Mouse (Mus musculus) gastrocnemius, postnatal 25 days (tissue): ENCODE data around the gene Flywch2. TPM values are rescaled to one million over a fixed set of nuclear protein-coding genes. Genes with fewer than 3 reads are reported as not detected.

Experiments used
- DNase-seq: peaks from one replicate; pipeline ENCODE4 v3.0.0; 2022
- long read RNA-seq, 2 experiments: library from polyadenylated mRNA; stranded (forward); transcript quantifications; one replicate each; pipeline ENCODE4 v2.0.0; 2021
- total RNA-seq, 2 experiments: library from RNA; stranded (reverse); gene quantifications; 1 replicate in 1 of 2; 2 replicates in 1 of 2; pipeline ENCODE4 v1.2.3; 2021

Gene Flywch2
- total RNA-seq: under 1 TPM; 0.56 to 0.83 TPM
- long read RNA-seq, experiment 1, partial matches to known transcripts: 0 of 5 reads
- long read RNA-seq, experiment 1, other reads (novel, unspliced or antisense): 2 of 5 reads
- long read RNA-seq, experiment 2, partial matches to known transcripts: 0 of 2 reads
- long read RNA-seq, experiment 2, other reads (novel, unspliced or antisense): 0 of 2 reads

DNA sequence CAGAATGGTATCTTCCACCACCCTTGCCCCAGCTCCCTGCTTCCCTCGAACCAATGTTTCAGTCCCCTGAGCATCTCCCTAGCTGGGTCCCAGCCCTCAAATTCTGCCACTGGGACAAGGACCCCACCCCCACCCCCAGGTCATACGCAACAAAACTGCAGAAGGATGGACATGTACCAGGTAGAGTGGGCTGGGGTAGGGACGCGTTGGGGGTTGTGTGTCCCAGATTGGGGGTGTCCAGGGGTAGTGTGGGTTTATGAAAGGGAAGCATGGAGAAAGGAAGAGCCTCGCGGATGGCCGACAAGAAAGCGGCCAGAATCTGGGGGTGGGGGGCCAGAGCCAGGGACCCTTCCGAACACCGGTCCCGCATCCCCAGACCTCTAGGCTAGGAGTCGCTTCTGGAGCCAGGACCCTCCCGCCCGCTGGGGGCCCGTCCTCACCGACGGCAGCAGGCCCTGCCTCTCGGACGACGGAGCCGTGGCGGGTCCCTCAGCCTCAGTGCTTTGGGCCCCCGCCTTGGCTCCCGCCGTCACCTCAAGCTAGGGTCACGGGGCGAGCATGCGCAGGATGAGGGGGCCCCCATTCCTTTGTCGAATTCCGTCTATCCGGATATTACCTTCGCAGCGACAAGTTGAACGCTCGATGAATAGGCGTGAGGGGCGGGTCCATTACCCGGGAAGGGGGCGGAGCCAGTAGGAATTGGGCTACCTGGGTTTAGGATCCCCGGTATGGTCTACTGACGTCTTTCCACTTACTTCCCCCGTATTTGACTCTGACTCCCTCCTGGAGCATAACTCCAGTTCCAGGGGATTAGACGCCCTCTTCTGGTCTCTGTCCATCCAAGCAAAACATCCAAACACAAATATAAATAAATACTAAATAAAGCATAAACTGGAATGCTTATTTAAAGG lies at the start of gene Flywch2:
Gene Flywch2 (minus strand): TSS at position 521 of the 911 bp plus-strand sequence.
- peak; percentile 40 for DNase-seq

DNA sequence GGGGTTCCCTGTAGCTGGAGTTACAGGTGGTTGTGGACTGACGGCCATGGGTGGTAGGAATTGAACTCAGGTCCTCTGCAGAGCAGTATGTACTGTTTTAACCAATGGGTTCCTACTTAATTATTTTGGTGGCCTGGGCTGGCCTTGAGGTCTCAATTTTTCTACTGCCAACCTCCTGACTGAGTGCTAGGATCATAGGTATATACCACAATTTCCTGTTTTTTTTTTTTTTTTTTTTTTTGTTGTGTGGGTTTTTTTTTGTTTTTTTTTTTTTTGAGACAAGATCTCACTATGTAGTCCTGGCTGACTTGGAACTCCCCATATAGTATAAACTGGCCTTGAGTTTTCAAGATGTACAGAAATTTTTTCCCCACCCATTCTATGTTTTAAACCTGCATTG lies 45.3 kb upstream of the Flywch2 start:
- no peak for DNase-seq

DNA sequence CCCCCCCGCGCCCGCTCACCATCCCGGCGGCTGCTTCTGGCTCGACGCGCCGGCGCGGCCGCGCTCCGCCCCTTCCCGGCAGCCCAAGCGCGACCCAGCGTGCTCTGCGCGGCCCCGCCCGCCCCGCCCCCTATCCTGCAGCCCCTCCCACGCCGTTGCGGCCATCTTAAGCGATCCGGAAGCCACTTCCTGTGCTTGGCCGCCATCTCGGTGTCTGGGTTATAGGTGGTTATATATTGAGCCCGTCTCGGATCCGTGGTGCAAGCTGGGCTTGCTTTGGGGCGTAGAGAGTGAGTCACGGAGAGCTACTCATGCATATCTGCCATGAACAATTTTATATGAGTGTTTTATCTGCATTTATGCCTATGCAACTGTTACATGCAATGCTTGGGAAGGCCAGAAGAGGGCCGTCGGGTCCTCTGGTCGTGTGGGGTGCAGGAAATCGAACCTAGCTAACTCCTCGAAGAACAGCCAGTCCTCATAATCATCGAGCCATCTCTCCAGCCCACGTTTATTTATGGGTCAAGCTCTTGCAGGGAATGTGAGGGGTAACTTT lies 43.3 kb upstream of the Flywch2 start, which contains the start of gene Elob:
Gene Elob (minus strand): TSS at position 73 of the 556 bp plus-strand sequence.
- peak; percentile 88 for DNase-seq

DNA sequence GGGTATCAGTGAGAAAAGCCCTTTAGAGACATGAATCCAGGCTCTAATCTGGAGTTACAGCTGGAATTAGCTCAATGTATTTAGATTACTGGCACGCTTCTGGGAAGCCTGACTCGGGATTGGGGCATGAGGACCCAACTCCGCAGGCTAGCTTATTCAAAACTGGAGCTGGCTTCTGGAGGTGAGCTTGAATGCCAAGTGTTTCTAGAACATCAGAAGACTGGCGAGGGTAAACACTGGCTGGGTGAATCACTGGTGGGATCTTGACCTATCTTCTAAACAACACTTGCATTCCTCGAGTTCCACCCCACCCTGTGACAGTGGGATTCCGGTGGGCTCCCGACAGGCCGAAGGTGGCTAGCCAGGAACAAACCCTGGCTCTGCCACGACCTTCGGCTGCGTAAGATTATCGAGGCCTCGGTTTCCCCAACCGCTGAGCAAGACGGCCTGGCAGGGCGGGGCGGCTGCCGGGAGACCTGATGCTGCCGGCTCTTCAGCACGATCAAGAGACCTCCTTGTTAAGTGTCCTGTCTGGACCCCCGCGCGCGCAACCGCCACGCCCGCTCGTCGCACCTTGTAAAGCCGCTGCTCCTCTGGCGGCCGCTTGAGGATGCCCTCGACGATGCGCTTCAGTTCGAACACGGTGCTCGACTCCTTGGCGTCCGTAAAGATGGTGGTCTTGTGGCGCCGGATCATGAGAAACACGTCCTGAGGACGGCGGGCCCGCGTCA lies 42.6 kb upstream of the Flywch2 start:
- peak; percentile 46 for DNase-seq

DNA sequence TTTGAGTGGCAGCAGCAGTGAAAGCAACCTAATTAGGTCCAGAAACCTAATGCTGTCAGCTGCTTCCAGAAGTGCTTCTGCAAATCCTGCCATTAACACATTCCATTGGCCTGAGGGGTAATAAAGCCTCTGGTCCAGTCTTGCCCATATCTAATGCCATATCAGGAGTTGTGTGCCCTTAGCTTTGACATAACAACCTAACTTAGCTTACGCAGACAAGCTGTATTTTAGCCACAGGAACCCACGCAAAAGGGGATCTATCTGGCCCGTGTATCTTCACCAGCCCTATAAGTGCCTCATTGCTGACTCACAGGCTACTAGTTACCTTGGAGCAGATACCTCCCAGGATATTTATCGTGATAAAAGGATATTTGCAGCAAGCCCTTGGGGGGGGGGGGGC lies 39.7 kb upstream of the Flywch2 start:
- no peak for DNase-seq

DNA sequence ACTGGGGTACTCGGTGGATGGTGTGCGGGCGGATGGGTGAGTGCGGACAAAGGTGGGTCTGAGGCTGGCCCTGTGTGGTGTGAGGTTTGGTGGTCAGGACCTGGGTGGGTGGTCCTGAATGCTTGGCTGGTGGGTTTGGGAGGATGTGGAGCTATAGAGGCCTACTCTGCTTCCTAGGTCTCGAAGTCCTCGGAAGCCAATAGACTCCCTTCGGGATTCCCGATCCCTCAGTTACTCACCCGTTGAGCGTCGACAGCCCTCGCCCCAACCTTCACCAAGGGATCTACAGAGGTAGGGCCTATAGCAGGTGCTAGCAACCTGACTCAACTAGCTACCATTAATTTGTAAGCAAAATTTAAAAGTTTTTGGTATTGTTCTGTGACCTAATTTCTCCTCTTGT lies 37.7 kb upstream of the Flywch2 start:
- DNase-seq: no peak

DNA sequence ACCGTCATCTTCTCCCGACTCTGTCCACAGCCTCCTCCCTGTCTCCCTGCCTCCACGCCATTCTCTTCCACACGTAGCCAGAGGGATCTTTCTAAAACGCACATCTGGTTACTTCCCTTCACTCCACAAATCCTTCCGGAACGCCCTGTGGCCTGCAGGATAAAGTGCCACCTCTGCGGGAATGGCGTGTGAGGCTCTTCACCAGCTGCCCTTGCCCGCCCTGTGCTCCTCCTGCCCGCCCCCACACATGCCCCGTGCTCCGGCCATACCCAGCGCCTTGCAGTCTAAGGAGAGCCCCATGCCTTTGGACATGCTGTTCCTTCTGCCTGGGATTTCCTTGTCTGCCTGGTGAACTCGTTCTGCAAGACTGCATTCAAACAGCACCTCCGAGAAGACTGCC lies 37.1 kb upstream of the Flywch2 start:
- no peak for DNase-seq

DNA sequence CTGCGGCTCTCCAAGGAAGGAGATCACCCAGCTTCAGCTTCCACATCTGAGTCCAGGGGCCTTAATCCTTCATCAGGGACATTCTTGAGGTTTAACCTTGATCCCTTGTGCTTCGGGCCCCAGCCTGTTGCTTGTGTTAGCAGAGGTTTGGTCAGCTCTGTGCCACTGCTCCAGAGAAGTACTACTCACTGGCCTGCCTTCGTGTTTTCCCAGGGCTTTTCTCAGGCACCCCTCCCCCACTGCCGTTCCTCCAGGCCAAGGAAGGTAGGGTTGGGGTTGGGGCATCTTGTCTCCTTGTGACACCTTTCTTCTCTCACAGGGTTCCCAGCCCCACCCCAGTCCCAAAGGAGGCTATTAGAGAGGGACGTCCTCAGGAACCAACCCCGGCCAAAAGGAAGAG lies 36.2 kb upstream of the Flywch2 start:
- no peak for DNase-seq

DNA sequence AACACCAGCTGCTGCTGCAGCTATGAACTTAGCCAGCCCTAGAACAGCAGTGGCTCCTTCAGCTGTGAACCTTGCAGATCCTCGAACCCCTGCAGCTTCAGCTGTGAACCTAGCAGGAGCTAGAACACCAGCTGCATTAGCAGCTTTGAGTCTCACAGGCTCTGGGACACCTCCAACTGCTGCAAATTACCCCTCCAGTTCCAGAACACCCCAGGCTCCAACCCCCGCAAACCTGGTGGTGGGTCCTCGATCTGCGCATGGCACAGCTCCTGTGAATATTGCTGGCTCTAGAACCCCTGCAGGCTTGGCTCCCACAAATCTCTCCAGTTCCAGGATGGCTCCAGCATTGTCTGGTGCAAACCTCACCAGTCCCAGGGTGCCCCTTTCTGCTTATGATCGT lies 34.9 kb upstream of the Flywch2 start:
- DNase-seq: no peak

DNA sequence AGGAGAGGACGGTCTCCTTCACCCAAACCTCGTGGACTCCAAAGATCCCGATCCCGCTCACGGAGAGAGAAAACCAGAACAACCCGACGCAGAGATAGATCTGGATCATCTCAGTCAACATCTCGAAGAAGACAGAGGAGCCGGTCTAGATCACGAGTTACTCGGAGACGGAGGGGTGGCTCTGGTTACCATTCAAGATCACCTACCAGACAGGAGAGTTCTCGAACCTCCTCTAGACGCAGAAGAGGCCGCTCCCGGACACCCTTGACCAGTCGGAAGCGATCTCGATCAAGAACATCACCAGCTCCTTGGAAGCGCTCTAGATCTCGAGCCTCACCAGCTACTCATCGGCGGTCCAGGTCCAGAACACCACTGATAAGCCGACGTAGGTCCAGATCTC lies 33.4 kb upstream of the Flywch2 start:
- no peak for DNase-seq

DNA sequence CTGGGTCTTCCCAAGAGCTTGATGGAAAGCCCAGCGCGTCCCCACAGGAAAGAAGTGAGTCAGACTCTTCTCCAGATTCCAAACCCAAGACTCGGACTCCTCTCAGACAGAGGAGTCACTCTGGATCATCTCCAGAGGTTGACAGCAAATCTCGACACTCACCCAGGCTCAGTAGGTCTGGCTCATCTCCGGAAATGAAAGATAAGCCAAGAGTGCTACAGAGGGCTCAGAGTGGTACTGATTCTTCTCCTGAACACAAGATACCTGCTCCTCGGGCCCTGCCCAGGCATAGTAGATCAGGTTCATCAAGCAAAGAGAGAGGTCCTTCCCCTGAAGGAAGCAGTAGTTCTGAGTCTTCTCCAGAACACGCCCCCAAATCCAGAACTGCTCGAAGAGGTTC lies 32.7 kb upstream of the Flywch2 start:
- DNase-seq: no peak

DNA sequence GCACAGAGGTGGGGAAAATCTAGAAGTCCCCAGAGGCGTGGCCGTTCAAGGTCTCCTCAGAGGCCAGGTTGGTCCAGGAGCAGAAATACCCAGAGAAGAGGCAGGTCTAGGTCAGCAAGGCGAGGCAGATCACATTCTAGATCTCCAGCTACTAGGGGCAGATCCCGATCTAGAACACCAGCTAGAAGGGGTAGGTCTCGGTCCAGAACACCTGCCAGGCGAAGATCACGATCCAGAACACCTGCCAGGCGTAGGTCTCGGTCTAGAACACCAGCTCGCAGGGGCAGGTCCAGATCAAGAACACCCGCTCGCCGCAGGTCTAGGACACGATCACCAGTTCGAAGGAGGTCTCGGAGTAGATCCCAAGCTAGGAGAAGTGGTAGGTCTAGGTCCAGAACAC lies 29.8 kb upstream of the Flywch2 start:
- DNase-seq: no peak

DNA sequence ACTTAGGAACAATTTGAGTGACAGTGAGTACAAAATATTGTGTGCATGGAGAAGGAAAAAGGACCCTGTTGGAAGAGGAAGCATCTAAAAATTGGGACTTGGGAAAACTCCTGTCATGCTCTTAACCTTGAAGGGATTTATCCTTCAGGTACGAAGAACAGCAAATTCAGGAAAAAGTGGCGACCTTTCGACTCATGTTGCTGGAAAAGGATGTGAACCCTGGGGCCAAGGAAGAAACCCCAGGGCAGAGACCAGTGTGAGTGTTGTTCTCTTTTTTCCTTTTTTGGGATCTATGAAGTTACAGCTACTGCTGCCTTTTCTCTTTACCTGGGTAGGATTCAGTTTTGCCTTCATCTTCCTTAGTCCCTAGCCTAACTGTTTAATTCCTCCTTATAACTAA lies 22.0 kb upstream of the Flywch2 start:
- DNase-seq: no peak

DNA sequence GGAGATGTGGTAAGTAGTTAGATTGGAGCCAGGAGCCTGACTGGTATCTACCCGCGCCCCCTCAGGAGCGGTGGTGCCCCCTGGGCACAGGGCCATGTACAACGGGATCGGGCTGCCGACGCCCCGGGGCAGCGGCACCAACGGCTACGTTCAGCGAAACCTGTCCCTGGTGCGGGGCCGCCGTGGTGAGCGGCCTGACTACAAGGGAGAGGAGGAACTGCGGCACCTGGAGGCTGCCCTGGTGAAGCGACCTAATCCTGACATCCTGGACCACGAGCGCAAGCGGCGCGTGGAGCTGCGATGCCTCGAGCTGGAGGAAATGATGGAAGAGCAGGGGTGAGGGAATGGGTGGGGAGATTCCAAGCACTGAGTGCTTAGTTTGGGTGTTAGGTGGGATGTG lies 21.0 kb upstream of the Flywch2 start:
- no peak for DNase-seq

DNA sequence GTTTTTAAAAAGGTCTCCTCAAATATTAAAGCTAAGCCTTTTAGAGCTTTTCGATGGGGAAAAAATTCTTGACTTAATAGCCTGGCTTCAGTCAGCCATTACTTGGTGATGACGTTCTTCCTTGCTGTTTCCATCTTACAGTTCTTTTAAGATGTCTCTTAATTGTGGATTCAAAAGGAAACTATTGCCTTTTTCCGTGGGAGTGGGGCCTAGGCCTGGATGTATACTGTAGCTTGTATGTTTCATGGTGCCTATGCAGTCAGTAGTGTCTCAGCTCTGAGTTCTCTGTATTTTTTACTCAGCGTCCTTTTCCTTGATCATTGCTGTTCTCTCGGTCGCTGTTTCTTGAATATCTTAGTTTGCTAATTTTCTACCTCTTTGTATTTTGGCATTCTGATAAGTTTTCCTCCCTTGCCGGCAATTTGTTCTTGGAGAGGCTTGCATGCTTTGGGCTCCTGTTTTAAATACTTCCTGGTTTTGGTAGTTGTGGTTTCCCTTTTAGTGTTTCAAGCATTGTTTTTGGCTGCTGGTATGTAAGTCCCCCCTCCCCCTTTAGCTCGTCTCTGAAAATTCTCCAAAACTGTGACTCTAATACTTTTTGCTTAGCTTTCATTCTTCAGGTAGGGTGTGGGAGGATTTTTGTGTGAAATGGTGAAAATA lies 18.7 kb upstream of the Flywch2 start:
- no peak for DNase-seq

DNA sequence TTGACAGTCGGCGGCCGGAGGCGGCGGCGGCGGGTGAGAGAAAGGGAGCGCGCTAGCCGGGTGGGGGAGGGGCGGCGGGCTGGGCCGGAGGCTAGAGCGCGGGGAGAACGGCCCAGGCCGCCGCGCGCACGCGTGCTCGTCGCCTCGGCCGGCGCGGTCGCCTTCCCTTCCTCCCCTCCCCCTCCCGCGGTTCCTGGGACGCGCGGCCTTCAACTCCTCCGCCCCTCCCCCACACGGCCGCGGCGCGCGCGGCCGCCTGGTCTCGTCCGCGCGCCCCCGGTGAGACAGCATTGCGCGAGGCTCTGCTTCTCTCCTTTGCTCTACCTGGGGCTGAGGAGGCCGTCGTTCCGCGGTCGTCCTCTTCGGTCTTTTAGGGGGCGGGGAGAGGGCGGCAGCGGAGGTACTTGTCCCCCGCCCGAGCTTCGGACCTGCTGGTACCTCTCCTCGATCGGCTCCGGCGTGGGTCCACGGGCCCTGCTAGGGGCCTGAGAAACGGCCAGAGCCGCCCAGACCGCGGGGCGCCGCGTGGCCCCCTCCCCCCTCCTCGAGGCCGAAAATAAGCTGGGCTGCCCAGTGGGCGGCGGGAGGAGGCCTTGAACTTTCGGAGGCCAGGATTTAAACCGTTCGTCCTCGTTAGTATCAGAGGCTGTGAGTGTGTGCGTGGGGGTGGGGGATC lies 17.6 kb upstream of the Flywch2 start:
- peak; percentile 56 for DNase-seq

DNA sequence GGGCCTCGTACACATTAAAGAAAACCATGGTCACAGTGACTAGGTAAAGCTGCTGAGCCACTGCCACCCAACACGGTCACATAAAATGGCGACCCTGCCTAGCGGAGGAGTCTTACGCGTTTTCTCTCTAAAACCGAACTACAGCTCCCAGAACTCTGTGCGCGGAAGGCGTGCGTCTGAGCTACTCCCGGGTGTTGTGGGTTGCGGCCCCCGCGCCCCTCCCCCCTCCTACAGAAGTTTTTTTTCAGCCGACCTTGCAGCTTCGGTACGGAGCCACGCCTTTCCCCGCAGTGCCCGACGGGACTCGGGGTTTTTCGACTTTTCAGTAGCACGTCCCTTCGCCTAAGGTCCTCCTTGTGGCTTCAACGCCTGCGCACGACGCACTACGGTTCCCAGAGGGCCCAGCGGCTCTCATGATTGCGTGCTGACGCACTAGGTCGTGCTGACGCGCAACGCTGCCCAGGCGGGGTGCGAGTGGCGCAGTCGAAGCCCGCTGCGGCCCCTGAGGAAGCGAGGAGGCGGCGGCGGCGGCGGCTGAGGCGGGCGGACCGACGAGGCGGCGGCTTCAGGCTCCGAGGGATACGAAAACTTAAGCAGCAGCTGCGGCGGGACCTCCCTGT lies 17.0 kb upstream of the Flywch2 start:
- DNase-seq: peak; percentile 99

DNA sequence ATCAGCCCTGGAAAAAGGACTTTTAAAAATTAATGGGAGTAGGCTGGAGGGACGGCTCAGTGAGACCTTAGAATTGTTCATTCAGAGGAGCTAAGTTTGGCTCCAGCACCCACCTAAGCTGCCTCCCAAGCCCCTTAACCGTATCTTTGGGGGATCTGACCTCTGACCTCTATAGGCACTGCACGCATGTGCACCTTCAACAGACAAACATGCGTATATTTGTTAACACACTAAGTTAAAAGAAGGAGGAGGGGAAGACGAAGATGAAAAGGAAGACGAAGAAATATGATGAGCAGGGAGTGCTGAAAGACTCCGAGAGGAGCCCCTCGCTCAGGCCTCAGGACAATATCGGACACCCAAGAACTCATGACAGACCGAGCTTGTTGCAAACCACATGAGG lies 15.7 kb upstream of the Flywch2 start:
- no peak for DNase-seq

DNA sequence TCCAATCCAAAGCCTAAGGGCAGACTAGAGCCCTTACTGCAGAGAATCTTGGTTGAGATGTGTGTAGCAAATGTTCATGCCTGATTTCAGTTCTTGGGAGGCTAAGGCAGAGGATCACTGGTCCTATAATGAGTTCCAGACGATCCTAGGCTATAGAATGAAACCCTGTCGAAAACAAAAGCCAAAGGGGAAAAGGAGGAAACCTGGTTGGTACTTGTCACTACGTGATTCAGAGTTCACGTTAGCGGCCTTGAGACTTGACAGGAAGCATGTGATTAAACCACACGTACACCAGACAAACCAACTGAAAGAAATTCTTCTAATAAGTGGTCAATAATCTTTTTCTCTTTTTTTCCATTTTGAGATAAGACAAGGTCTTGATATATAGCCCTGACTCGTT lies 11.4 kb upstream of the Flywch2 start:
- no peak for DNase-seq

DNA sequence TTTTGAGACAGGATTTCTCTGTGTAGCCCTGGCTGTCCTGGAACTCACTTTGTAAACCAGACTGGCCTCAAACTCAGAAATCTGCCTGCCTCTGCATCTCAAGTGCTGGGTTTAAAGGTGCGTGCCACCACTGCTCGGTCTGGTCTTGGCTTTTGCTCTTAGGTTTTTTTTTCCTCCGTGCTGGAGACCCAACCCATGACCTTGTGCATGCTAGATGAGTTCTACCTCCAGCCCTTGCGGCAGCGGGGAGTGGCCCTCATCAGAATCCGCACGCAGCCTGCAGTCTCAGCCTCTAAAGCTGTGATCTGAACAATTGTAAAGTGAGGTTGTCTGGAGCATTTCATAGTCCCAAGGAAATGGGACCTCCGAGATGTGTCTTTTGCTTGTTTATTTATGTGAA lies 9.4 kb upstream of the Flywch2 start:
- DNase-seq: no peak

DNA sequence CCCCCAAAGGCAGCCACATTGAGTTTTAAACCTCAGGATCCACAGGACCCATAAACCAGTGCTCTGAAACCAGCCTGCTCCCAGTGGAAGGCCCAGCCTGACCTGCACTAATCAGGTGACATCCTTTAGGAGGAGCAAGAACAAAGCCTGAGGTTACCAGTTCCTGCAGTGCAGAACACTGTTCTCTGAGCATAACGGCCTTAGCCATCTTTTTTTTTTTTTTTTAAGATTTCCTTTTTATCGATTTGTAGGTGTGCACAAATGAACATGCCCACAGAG lies 5.1 kb upstream of the Flywch2 start:
- DNase-seq: no peak
